Mouse (Mus musculus) cerebellum, adult 11 months (tissue): ENCODE results near the gene Tdrd9.
"Not testable (repeated sequence)": the region's sequence is repeated elsewhere in the genome, so short reads cannot be mapped to it uniquely, and the experiment has no call there.

Experiments used
- DNase-seq: peaks from one replicate; pipeline ENCODE4 v3.0.0; 2022

The Tdrd9 gene

DNA sequence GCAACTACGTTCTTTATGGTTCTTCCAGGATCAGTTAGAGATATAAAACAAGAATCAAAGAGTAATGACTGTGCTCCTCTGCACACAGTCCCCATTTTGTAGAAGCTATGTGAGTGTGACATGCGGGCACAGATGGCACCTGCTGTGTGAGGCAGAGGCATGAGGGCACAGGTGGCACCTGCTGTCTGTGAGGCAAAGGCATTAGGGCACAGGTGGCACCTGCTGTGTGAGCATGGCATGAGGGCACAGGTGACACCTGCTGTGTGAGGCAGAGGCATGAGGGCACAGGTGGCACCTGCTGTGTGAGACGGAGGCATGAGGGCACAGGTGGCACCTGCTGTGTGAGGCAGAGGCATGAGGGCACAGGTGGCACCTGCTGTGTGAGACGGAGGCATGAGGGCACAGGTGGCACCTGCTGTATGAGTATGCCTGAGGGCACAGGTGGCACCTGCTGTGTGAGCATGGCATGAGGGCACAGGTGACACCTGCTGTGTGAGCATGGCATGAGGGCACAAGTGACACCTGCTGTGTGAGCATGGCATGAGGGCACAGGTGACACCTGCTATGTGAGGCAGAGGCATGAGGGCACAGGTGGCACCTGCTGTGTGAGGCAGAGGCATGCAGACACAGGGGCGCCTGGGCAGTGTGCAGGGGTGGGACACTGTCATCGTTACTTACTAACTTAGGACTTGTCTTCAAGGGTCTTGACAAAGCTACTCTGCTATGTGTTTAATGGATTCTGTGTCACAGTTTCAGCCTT is 64.2 kb downstream of the Tdrd9 start:
- not testable (repeated sequence) for DNase-seq

DNA sequence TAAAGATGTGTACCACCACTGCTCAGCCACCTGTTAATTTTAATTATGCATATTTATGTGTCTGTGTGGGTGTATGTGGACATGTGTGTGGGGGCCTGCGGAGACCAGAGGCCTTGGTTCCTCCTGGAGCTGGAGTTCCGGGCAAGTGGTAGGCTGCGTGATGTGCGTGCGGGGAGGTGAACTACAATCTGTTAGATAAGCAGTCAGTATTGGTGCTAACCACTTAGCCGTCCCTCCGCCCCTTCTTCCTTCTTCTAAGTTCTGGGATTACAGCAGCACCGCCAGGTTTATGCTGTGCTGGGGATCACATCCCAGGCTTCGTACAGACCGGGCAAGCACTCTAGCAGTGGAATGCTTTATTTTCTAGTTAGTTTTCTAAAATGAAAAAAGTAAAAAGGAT is 67.1 kb downstream of the Tdrd9 start:
- no peak for DNase-seq

DNA sequence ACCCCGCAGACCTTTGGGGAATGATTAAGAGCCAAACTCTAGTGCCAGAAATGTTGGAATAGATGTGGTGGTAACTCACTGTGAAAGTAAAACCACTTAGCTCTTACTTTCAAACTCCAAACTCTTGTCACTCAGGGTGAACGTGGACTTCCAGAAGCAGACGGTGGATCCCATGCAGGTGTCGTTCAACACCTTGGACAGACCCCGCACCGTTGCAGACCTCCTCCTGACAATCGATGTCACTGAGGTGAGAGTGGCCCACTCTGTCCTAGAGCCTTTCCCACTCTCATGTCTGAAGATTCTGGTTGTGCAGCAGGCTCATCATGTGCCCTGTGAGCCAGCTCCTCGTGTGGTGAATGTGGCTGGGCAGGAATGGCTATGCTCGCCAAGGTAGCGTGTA is 67.8 kb downstream of the Tdrd9 start:
- DNase-seq: no peak

DNA sequence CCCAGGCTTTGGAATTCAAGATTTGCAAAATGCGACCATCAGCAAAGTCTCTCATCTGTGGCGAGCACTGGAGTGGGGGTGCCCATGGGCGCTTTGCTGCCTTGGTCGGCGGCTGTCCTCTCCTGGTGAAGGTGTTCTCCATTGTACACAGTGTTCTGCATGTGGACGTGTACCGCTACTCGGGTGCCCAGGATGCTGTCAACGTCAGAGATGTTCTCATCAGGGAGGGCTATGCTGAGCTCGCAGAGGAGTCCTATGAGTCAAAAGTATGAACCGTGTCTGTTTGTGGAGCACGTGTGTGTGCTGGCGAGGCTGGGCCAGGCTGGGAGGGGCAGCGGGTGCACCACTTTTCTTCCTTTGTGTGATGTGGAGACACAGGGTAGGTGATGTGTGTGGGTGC is 71.3 kb downstream of the Tdrd9 start:
- DNase-seq: no peak

DNA sequence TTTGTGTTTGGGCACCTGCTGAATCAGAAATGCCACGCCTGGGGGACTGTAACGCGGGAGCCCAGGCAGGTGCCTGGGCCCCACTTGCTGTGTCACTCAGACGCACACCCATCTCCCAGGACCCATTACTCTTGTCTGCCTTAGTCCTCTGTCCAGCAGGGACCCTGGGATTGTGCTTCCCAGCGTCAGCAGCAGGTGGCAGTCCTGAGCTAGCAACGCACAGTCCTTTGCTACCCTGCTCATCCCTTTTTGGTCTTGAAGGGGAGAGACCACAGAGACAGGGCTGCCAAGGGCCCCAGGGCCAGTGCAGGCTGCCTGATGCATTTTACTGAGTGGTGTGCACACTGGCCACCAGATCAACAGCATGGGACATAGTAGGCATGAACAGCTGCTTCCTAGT is 106.3 kb downstream of the Tdrd9 start:
- peak; percentile 45 for DNase-seq

DNA sequence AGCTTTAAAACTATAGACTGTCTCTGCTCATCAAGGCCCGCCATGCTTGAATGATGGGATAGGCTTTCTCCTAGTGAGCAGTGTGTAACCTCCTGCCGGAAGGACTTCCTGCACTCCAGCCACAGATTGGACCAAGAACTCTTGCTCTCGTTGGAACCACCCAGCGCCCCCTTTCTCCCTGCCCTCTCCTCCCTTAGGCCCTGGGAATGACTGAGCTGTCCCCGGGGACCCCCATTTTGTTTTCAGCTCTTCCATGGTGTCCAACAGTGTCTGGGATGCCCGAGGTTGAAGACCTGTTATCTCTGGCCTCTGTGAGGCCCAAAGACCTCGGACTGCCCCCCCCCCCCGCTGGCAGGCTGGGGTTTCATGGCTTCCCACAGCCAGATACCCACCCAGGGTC is 108.6 kb downstream of the Tdrd9 start:
- DNase-seq: no peak

DNA sequence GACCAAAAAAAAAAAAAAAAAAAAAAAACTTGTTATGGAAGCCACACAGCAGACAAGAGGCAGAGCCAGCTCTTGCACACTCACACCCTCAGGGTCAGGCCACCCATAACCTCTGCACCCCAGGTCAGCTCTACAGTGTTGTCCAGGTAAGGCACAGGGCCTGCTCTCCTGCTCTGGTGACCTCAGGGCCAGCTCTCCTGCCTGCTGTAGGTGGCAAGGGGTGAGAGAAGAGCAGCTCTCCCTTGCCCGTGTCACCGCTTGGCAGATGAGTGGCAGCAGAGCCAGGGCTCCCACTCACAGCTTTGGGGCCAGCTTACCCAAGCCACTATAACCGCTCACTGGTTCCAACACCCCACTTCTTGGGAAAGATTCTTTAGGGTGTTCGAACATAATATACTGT is 109.6 kb downstream of the Tdrd9 start:
- no peak for DNase-seq

DNA sequence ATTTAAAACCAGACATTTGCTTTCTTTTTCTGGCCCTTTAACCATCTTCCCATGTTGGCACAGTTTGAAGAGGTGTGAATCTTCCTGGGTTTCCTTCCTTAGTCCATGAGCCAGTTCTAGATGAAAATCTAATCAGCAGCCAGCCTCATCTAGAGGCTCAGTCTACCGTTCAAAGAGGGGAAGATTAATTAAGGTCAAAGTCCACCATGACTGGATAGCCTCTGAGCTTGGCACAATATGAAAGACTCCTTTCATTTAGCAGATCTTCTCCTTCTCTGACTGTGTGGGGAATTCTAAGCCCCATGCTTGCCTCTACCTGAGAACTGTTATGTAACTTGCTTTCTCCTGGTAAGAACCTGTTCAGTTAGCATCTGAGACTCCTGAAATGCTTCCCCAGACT is 110.9 kb downstream of the Tdrd9 start:
- no peak for DNase-seq

DNA sequence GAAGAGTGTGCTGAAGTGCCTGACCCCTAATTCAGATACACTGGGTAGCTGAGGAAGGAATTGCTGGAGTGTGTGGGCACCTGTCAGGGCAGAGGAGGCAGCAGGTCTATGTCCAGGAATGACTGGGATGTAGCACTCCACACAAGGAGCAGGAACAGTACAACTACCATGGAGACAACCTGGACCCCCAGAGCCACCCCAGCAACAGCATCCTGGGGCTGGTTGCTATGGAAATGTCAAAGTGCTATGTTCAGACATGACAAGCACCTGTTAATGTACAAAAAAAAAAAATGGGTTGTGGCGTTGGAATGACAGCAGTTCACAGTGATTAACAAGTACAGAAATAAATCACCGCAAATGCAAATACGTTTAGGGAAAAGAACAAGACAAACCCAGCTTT is 114.9 kb downstream of the Tdrd9 start:
- DNase-seq: no peak

DNA sequence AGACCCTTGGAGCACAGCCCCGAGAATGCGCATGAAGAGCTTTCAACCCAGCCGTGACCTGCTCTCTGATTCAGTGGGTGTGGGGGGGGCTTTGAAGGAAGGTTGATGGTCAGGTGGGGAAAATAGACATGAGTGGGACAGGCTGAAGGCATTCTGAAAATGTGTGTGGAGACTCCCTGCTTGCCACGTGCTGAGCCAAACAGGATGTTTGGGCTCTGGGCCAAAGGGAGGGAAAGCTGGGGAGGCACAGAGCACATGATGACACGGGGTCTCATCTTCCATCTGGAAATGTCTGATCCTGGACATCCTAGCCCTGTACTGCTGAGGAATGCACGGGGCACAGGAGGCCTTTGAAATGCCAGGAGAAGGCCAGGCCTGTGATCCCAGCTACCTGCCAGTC is 115.4 kb downstream of the Tdrd9 start:
- DNase-seq: no peak

DNA sequence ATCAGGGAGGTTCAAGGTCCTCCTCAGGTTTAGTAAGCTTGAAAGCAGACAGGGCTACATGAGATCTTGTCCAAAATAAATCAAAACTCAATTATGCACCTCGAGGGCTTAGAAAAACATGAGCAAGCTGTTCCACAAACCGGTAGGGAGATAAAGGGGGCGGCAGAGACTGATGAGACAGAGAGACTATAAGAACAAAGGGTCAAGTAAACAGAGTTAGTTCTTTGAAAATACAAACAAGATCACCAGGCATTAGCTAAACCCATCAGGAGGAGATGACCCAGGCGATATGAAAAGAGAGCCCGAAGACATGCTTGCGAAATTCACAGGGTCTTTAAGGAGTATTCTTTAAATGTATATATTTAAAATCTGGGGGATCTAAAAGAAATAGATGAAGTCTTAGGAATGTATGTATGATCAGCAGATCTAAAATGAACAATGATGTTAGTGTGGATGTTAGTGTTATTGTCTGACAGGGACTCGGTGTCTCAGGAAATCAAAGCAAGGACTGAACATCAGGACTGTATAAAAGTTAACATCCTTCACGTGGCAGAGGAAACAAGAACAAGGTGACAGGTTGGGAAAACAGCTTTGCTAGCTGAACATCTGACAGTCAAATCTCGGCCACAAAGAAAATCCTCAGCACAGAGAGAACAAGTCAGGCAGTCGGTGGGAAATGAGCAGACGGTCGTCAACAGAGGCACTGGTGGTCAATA is 117.4 kb downstream of the Tdrd9 start:
- no peak for DNase-seq

DNA sequence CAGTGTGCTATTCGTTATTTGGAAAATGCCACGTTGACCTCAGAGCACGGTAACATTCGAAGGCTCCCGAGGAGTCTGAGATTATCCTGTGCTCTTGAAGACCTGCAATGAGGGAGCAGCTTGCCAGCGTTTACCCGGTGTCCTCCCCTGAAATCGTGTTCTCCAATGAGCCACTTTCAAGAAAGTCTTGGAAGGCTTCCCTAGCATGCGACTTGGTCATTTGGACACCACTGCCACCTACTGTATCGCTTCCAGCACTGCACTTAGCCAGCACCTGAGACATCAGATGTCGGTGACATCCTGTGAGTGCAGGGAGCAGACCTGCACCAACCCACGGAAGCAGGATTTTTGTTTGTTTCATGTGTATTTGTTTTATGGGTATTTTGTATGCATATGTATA is 119.7 kb downstream of the Tdrd9 start:
- peak; percentile 69 for DNase-seq

DNA sequence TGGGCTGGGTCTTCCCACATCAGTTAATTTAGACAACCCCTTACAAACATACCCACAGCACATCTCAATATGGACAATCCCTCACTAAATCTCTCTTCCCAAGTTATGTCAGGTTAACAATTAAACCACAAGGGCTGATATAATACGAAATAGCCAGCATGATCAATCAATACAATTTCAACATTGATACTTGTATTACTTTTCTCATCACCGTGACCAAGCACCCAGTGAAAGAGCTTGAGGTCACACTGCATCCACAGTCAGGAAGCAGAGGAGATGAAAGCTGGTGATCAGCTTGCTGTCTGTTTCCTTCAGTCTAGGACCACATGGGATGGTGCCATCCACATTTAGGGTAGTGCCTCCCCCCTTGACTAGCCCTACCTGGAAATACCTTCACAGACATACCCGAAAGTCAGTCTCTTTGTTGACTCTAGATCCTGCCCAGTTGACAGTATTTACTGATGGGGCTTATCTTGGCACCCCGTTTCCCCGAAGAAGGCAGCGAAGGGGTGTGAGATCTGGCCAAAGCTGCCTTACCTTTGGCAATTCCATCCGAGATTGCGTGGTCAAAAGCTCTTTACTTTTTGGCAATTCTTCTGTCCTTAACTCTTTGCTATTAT is 123.0 kb downstream of the Tdrd9 start:
- DNase-seq: no peak

DNA sequence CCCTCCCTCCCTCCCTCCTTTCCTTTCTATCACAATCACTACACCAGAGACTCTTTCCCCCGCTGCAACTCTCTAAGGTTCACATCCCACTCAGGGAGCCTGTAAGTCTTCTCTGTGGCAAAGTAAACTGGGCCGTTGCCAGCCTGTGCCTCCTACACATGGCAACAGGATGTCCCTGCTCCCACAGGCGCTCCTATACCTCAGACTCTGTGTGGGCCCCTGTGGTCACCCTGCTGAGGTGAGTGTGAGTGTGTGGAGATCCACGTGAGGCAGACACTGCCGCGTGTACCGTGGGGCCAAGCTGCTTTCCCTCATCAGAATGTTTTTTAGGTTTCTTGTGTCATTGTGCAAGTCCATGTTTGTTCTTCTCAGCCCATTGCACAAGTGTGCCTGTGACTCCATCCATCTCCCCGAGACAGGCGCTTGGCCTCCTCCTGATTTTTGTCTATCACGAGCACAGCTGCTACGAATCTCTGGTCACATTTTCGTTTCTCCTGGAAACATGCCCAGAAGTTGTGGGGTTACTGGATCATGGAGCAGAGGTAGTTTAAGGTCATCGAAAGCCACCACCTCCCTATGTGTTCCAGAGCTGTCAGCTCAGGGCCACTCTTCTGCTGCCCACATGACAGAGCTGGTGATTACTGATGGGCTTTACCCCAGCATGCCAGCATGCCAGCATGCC is 124.8 kb downstream of the Tdrd9 start:
- DNase-seq: no peak

DNA sequence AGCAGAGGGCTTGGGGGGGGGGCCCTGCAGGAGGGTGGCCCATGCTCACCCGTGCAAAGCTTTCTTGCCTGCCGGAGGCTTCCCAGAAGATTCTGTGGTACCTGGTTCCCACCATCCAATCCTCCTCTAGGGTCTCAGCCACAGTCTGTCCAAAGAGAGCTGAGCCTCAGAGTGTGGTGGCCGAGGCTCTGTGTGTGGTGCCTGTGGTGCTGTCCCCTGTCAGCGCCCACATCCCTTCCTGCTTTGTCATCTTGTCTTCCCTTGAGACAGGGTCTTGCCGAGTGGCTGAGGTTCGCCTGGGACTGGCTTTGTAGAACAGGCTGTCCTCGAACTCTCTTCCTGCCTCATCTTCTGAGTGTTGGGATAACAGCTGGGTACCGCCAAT is 125.4 kb downstream of the Tdrd9 start:
- no peak for DNase-seq

DNA sequence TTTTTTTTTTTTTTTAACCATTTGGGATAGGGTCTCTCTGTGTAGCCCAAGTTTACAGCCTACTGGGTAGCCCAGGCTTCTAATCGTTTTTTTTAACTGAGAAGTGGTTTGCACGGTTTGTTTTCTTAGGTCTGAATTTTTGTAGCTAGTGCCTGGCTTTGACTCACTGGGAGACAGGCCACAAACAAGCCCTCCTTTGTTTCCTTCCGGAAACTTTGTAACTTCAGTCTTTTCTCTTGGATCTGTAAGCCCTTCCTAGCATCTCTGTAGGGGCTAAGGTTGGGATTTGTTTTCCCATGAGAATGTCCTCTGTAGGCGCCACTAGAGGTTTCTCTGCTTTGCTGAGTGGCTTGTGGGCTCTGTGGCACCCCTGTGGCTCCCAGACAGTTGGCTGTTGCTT is 128.7 kb downstream of the Tdrd9 start:
- DNase-seq: no peak

DNA sequence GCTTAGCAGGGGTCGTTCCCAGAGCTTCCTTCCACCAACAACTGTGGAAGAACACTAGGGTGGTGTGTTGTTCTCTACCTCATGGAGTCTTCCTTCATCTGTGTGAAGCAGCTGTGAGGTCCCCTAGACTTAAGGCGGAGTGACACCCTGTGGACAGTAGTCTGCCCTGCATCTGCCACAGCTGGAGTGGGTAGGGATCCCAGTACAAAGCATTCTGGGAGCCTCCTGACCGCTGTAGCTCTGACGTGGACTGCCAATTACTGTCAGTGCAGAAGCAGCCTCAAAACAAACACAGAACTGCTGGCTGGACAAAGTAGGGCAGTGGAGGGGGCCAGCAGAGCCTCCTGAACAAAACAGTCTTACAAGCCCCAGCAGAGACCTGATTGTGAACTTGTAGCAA is 129.7 kb downstream of the Tdrd9 start:
- DNase-seq: no peak

DNA sequence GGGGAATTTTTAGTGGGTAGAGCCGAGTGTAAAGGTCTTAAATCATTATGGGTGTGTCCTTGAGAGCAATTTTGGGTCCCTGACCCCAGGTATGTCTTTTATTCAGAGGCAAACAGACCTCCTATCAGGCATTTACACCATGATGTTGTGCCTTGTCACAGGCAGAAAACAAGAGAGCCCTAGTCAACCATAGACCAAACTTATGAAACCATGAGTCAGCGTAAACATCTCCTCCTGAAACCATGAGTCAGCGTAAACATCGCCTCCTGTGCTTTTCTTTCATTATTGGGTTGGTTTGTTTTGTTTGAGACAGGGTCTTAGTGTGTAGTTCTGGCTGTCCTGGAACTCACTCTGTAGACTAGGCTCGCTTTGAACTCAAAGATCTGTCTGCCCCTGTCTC is 131.8 kb downstream of the Tdrd9 start:
- no peak for DNase-seq

DNA sequence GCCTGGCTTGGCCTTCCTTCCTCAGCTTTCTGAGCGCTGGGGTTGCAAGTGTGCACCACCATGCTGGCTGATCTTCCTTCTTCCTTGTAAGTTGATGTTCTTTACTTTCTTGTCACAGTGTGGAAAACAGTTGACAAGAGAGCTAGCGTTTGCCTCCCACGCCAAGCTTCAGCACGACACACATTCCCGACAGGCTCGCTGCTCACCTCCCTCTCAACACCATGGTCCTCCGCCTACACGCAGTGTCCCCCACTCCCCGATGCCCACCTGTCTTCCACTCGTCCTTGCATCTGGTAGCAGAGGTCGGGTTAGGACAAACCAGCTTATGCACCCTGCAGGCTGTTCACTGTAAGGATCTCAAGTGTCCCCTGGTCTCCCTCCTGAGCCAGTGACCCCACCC is 133.5 kb downstream of the Tdrd9 start:
- DNase-seq: no peak

DNA sequence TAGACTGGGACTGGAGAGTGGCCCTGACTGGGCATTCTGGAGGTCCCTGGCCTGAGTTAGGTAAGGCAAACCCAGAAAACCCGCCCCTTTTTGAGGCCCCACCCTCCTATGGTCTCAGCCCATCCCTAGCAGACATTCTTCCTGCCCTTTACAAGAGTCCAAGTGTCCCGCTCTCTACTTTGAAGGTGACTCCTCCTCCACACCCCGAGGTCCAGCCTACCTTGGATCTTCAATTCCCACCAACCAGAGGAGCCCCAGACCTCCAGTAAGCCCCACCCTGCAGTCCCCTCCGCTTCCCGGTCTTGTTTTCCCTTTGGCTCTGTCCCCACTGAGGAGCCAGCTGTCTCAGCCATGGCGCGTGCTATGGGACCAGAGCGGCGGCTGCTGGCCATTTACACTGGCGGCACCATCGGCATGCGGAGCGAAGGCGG is 135.2 kb downstream of the Tdrd9 start, which contains the start of gene Aspg:
TSS of gene Aspg (plus strand) at position 139 of the 431 bp plus-strand sequence.
- no peak for DNase-seq

DNA sequence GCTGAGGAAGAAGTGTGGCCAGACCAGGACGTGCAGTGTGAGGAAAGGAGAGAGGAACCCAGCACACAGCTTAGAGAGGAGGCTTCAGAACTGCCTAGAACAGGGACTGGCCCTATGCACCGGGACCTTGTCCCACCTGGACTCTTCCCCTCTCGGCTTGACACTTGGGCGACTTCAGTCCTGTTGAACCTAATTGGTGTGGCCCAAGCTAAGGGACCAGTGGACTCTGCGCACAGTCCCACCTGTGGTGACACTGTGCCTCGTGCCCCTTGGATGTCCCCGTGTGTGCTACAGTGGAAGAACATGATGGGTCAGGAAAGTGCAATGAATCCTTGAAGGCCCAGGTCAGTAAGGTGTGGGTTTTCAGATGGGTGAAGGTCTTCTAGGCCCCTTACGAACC is 136.3 kb downstream of the Tdrd9 start:
- no peak for DNase-seq

DNA sequence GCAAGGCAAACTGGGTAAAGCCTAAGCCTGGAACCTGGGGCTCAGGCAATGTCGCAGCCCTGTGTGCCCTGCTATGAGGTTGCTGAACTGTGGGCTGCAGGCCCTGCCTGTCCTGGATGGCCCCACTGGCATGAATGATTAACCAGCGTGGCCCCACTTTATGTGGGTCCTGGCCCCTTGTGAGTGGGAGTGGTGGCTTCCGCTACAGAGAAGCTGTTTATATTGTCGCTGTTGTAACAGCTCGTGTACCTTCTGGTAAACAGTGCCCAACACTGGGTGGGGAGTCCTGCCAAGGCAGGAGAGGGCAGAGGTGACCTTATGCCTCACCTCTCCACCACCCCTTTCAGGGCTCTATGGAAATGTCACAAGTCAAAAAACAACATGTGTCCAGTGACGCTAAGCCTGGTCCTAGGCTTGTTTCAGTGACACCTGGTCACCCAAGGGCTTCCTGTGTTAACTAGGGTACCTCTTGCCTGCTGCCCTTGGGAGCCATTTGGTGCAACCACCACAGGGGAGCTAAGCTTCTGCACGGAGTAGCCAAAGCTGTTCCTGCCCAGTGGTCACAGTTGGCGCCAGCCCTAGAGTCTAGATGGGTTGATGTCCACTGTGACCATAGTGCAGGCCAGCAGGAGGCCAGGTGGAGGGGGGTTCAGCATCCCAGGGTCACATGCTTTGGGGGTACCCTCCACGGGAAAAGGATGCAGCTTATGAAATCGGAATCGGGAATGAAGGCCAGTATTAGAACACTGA is 137.5 kb downstream of the Tdrd9 start:
- no peak for DNase-seq

DNA sequence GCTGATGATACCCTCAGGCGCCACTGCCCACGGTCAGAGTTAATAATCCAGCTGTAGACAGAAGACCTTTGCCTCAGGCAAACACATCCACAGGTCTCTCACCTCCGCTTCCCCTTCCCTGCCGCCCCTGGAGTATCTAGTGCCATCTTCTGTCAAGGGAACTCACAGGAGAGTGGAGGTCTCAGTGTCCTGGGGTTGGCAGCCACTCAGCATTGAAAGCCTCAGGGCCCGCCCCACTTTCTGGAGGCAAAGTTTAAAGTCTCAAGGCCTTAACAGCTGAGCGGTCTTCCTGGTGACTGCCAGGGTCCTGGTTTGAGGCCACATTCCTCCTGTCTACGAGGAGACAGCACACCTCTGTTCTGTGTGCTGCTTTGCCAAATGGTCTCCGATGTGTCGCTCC is 138.3 kb downstream of the Tdrd9 start:
- no peak for DNase-seq
